Mouse (Mus musculus): ENCODE measurements around the gene Kdelr3. TPM values are rescaled to one million over a fixed set of nuclear protein-coding genes. Genes with fewer than 3 reads are reported as not detected.

Kdelr3 gene
- total and polyA plus RNA-seq, 3 experiments: 0.33 to 7.4 (median 0.94) TPM

GRCm38 (mm10) chr15:79473042-79473441 lies 43.2 kb upstream of the Kdelr3 start:
- Histone ChIP-seq H3K4me2 (ENCODE audit: insufficient read depth, low read depth, poor library complexity, severe bottlenecking) (no peak overlapping the region), H3K36me3 (replicated peaks in 1 of 2; ENCODE audit: control insufficient read depth in 1 of 2, insufficient read depth in 1 of 2, low read length in 1 of 2) (no peaks in the 10 kb centered on the region), H3K9me3 (replicated peaks; ENCODE audit: low read length) (peaks cover 22% of the 10 kb centered on the region), H3K79me2 (replicated peaks; ENCODE audit: control insufficient read depth, extremely low read depth, insufficient read depth, poor library complexity, severe bottlenecking) (no peaks in the 10 kb centered on the region), H3K4me3 (replicated peaks in 1 of 3; ENCODE audit: low read depth in 2 of 3, low read length in 2 of 3, poor library complexity in 1 of 3) (no peak overlapping the region), H3K27ac (ENCODE audit: insufficient read depth, low read depth) (no peak overlapping the region), H3K9ac (ENCODE audit: insufficient read depth, low read depth) (no peak overlapping the region), H3K27me3 (replicated peaks) (peaks cover 26% of the 10 kb centered on the region), H3K4me1 (ENCODE audit: control insufficient read depth in 1 of 2, insufficient read depth in 2 of 2) (no peaks in the 10 kb centered on the region)
- DNase-seq (ENCODE audit: extremely low read depth): no peak
- TF ChIP-seq MAX (IDR thresholded peaks at IDR 0.05; ENCODE audit: low read length): no peak
- TF ChIP-seq CHD2 (IDR thresholded peaks at IDR 0.05; ENCODE audit: low read length): no peak
- no peak for TF ChIP-seq CHD1 (IDR thresholded peaks at IDR 0.05; ENCODE audit: low read depth, low read length)
- TF ChIP-seq MAFK (IDR thresholded peaks at IDR 0.05; ENCODE audit: insufficient replicate concordance, low read length): no peak
- TF ChIP-seq CTCF (conservative IDR thresholded peaks at IDR 0.05 in 1 of 2, IDR thresholded peaks at IDR 0.05 in 1 of 2; ENCODE audit: low read depth in 2 of 2, low read length in 2 of 2): peak in 1 of 2 experiments; percentile 18; a peak in 1 of 4 replicates
- TF ChIP-seq PAX5 (IDR thresholded peaks at IDR 0.05; ENCODE audit: low read length): no peak
- TF ChIP-seq GABPA (IDR thresholded peaks at IDR 0.05; ENCODE audit: insufficient replicate concordance, low read depth, low read length): no peak
- dilution Hi-C loops (cut with MboI; ENCODE audit: extremely low pct_ligation_motif_present, extremely low pct_unique_long_range_greater_than_20kb, low sequenced_read_pairs) (no loop called here), in situ Hi-C loops (cut with MboI; ENCODE audit: low pct_ligation_motif_present, low pct_unique_long_range_greater_than_20kb, low sequenced_read_pairs) (no loop called here)

GRCm38 (mm10) chr15:79473638-79474355 lies 42.4 kb upstream of the Kdelr3 start:
- Histone ChIP-seq H3K4me3 (replicated peaks in 1 of 3; ENCODE audit: low read depth in 2 of 3, low read length in 2 of 3, poor library complexity in 1 of 3) (no peak overlapping the region), H3K4me1 (ENCODE audit: control insufficient read depth in 1 of 2, insufficient read depth in 2 of 2) (no peaks in the 10 kb centered on the region), H3K4me2 (ENCODE audit: insufficient read depth, low read depth, poor library complexity, severe bottlenecking) (no peak overlapping the region), H3K36me3 (replicated peaks in 1 of 2; ENCODE audit: control insufficient read depth in 1 of 2, insufficient read depth in 1 of 2, low read length in 1 of 2) (no peaks in the 10 kb centered on the region), H3K9ac (ENCODE audit: insufficient read depth, low read depth) (no peak overlapping the region), H3K27ac (ENCODE audit: insufficient read depth, low read depth) (no peak overlapping the region), H3K79me2 (replicated peaks; ENCODE audit: control insufficient read depth, extremely low read depth, insufficient read depth, poor library complexity, severe bottlenecking) (no peaks in the 10 kb centered on the region), H3K27me3 (replicated peaks) (peaks cover 32% of the 10 kb centered on the region), H3K9me3 (replicated peaks; ENCODE audit: low read length) (peaks cover 22% of the 10 kb centered on the region)
- TF ChIP-seq GABPA (IDR thresholded peaks at IDR 0.05; ENCODE audit: insufficient replicate concordance, low read depth, low read length) (no peak), MAZ (IDR thresholded peaks at IDR 0.05; ENCODE audit: low read depth, low read length) (no peak), CTCF (conservative IDR thresholded peaks at IDR 0.05 in 1 of 2, IDR thresholded peaks at IDR 0.05 in 1 of 2; ENCODE audit: low read depth in 2 of 2, low read length in 2 of 2) (peak in 1 of 2 experiments; percentile 38; a peak in 2 of 4 replicates)
- dilution Hi-C loops (cut with MboI; ENCODE audit: extremely low pct_ligation_motif_present, extremely low pct_unique_long_range_greater_than_20kb, low sequenced_read_pairs) (no loop called here), in situ Hi-C loops (cut with MboI; ENCODE audit: low pct_ligation_motif_present, low pct_unique_long_range_greater_than_20kb, low sequenced_read_pairs) (no loop called here)
- no peak for DNase-seq (ENCODE audit: extremely low read depth)

DNA sequence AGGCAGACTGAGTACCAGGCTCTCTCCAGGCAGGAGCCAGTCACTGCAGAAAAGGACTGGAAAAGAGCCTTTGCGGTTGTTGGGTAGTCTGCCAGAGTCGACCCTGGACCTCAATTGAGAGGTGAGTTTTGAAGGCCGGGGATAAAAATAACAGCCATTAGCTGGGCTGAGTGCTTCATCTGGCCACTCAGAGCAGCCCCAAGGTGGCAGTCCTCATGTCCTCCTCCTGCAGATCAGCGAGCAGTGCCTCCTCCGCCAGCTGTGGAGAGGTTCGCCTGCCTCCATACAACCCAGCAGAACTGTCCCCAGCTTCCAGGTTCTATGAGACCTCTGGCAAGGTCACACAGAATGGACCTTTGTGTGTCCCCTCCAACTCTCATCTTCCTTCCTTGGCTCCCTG lies 39.0 kb upstream of the Kdelr3 start:
- no peak overlapping the region for H3K4me2 ChIP-seq (ENCODE audit: insufficient read depth, low read depth, poor library complexity, severe bottlenecking)
- dilution Hi-C loops (cut with MboI; ENCODE audit: extremely low pct_ligation_motif_present, extremely low pct_unique_long_range_greater_than_20kb, low sequenced_read_pairs): no loop called here
- in situ Hi-C loops (cut with MboI; ENCODE audit: low pct_ligation_motif_present, low pct_unique_long_range_greater_than_20kb, low sequenced_read_pairs): loop anchor here (25.0 kb wide), 1 partner anchor 240 kb away; the partner anchor contains the start of genes Gm49486 and Pick1

More for the DNA sequence above, 39.0 kb upstream of the Kdelr3 start:
- Histone ChIP-seq H3K9me3 (replicated peaks; ENCODE audit: low read length) (peaks cover 14% of the 10 kb centered on the region), H3K27me3 (replicated peaks) (peaks cover 66% of the 10 kb centered on the region), H3K27ac (ENCODE audit: insufficient read depth, low read depth) (no peak overlapping the region), H3K9ac (ENCODE audit: insufficient read depth, low read depth) (no peak overlapping the region), H3K36me3 (replicated peaks in 1 of 2; ENCODE audit: control insufficient read depth in 1 of 2, insufficient read depth in 1 of 2, low read length in 1 of 2) (no peaks in the 10 kb centered on the region), H3K4me3 (replicated peaks in 1 of 3; ENCODE audit: low read depth in 2 of 3, low read length in 2 of 3, poor library complexity in 1 of 3) (no peak overlapping the region), H3K4me1 (ENCODE audit: control insufficient read depth in 1 of 2, insufficient read depth in 2 of 2) (peaks cover 3 to 7% of the 10 kb centered on the region in 2 experiments; a peak in 3 of 4 replicates), H3K79me2 (replicated peaks; ENCODE audit: control insufficient read depth, extremely low read depth, insufficient read depth, poor library complexity, severe bottlenecking) (no peaks in the 10 kb centered on the region)
- TF ChIP-seq ZNF384 (IDR thresholded peaks at IDR 0.05; ENCODE audit: low read depth, low read length) (no peak), MAX (IDR thresholded peaks at IDR 0.05; ENCODE audit: low read length) (no peak), ZKSCAN1 (IDR thresholded peaks at IDR 0.05; ENCODE audit: borderline replicate concordance, low read depth, low read length) (no peak), USF2 (conservative IDR thresholded peaks at IDR 0.05; ENCODE audit: low read depth, low read length) (no peak), ZMIZ1 (IDR thresholded peaks at IDR 0.05; ENCODE audit: low read depth, low read length) (no peak), MXI1 (IDR thresholded peaks at IDR 0.05; ENCODE audit: low read depth, low read length) (no peak), SIN3A (IDR thresholded peaks at IDR 0.05; ENCODE audit: low read length) (no peak), POLR2A (IDR thresholded peaks at IDR 0.05; ENCODE audit: low read depth, low read length) (no peak), SMC3 (IDR thresholded peaks at IDR 0.05; ENCODE audit: low read depth, low read length) (no peak), EP300 (IDR thresholded peaks at IDR 0.05; ENCODE audit: low read length) (no peak), ZC3H11A (IDR thresholded peaks at IDR 0.05; ENCODE audit: low read depth, low read length) (no peak), TCF12 (IDR thresholded peaks at IDR 0.05; ENCODE audit: low read depth, low read length) (no peak), RAD21 (IDR thresholded peaks at IDR 0.05; ENCODE audit: low read depth, low read length) (no peak)
- DNase-seq (ENCODE audit: extremely low read depth): no peak

Measured in CH12.LX (cell line).